Mouse (Mus musculus) cortical plate, adult 2 months (tissue): ENCODE measurements around the gene Atg13. TPM values are rescaled to one million over a fixed set of nuclear protein-coding genes. Genes with fewer than 3 reads are reported as not detected.
"Not testable (repeated sequence)": the region's sequence is repeated elsewhere in the genome, so short reads cannot be mapped to it uniquely, and the experiment has no call there.

Experiments used
- H3K27ac ChIP-seq: fragments of 200-500 bp; 2 replicates; pipeline ENCODE4 v1.5.1; 2012; ENCODE audit warnings: low read length, control low read depth, inconsistent platforms; ENCODE audit not compliant: insufficient read depth
- H3K4me1 ChIP-seq: fragments of 200-500 bp; 2 replicates; pipeline ENCODE4 v1.6.1; 2011; ENCODE audit warnings: low read length; ENCODE audit not compliant: control insufficient read depth, insufficient read depth
- H3K4me3 ChIP-seq: fragments of 200-500 bp; 2 replicates; pipeline ENCODE4 v1.5.1; 2011; ENCODE audit warnings: mild to moderate bottlenecking, low read length, control low read depth; ENCODE audit not compliant: insufficient read depth
- CTCF ChIP-seq: fragments of 200-500 bp; IDR thresholded peaks from 2 replicates; pipeline ENCODE4 v1.5.1; 2011; ENCODE audit warnings: mild to moderate bottlenecking, control low read depth, low read length; ENCODE audit not compliant: insufficient read depth; ENCODE audit errors: extremely low read depth
- POLR2A ChIP-seq: fragments of 200-500 bp; IDR thresholded peaks from 2 replicates; pipeline ENCODE4 v1.6.1; 2011; ENCODE audit warnings: mild to moderate bottlenecking, low read length, control low read depth; ENCODE audit not compliant: insufficient read depth; ENCODE audit errors: extremely low read depth
- polyA plus RNA-seq: library from polyadenylated mRNA; depleted of rRNA; stranded (reverse); fragments of >200 nt; gene quantifications from 2 replicates; pipeline ENCODE4 v1.2.3, GENCODE M21; 2012; rRNA removed

Gene Atg13
- 124 and 132 TPM in 2 replicates for polyA plus RNA-seq

- Histone ChIP-seq H3K4me3 (peak within 1 kb of the TSS; percentile 71), H3K27ac (peak within 1 kb of the TSS; percentile 42), H3K4me1 (peaks cover 5% of the 10 kb centered on the region)
- TF ChIP-seq CTCF = no peak
- peak; percentile 81 for TF ChIP-seq POLR2A
Observed at GRCm38 (mm10) chr2:91710272-91711234, at the start of gene Atg13, which contains the start of gene Harbi1. Gene Atg13, minus strand, starts transcription at chr2:91710576. Gene Harbi1, plus strand, starts transcription at chr2:91710852.

GRCm38 (mm10) chr2:91749811-91750261, 39.5 kb upstream of the Atg13 start:
- Histone ChIP-seq H3K27ac (peak overlapping the region; percentile 33; the same call in 1 of the 2 replicates), H3K4me1 (peaks cover 3% of the 10 kb centered on the region; the same call in 1 of the 2 replicates), H3K4me3 (no peak overlapping the region)
- no peak for TF ChIP-seq POLR2A
- TF ChIP-seq CTCF = no peak

- Histone ChIP-seq H3K27ac (no peak overlapping the region), H3K4me1 (peaks cover 5% of the 10 kb centered on the region; the same call in 1 of the 2 replicates), H3K4me3 (no peak overlapping the region)
- TF ChIP-seq CTCF (no peak), POLR2A (no peak)
Observed at GRCm38 (mm10) chr2:91744686-91745085, 34.3 kb upstream of the Atg13 start.

GRCm38 (mm10) chr2:91739586-91739985, 29.2 kb upstream of the Atg13 start:
- 0 out of 2 replicates have a peak overlapping the region, but pooled peaks have one; percentile 17 for H3K27ac ChIP-seq
- H3K4me1 ChIP-seq = peaks cover 10% of the 10 kb centered on the region; the same call in 1 of the 2 replicates
- TF ChIP-seq CTCF (no peak), POLR2A (no peak)
- no peak overlapping the region for H3K4me3 ChIP-seq

GRCm38 (mm10) chr2:91735221-91735620, 24.8 kb upstream of the Atg13 start:
- Histone ChIP-seq H3K27ac (no peak overlapping the region), H3K4me3 (no peak overlapping the region), H3K4me1 (peaks cover 9% of the 10 kb centered on the region; the same call in 1 of the 2 replicates)
- TF ChIP-seq POLR2A (no peak), CTCF (no peak)

GRCm38 (mm10) chr2:91729971-91730821, 19.8 kb upstream of the Atg13 start, which contains the start of gene Ambra1:
Gene Ambra1, plus strand, starts transcription at chr2:91730134.
- peaks cover 3% of the 10 kb centered on the region; the same call in 1 of the 2 replicates for H3K4me1 ChIP-seq
- TF ChIP-seq CTCF (no peak), POLR2A (peak; percentile 78)
- peak within 1 kb of the TSS; percentile 76 for H3K4me3 ChIP-seq
- H3K27ac ChIP-seq = peak within 1 kb of the TSS; percentile 71

- H3K4me1 ChIP-seq = peaks cover 2% of the 10 kb centered on the region; the same call in 1 of the 2 replicates
- TF ChIP-seq CTCF (no peak), POLR2A (no peak)
- H3K27ac ChIP-seq = no peak overlapping the region
- peak overlapping the region; percentile 76 for H3K4me3 ChIP-seq
Observed at GRCm38 (mm10) chr2:91729571-91729970, 19.2 kb upstream of the Atg13 start.

- peaks cover 1% of the 10 kb centered on the region; the same call in 1 of the 2 replicates for H3K4me1 ChIP-seq
- no peak overlapping the region for H3K4me3 ChIP-seq
- TF ChIP-seq CTCF (no peak), POLR2A (no peak)
- H3K27ac ChIP-seq = no peak overlapping the region
Observed at GRCm38 (mm10) chr2:91727011-91727410, 16.6 kb upstream of the Atg13 start.

GRCm38 (mm10) chr2:91725476-91725875, 15.1 kb upstream of the Atg13 start:
- H3K4me3 ChIP-seq, H3K4me1 ChIP-seq, H3K27ac ChIP-seq: not testable (repeated sequence)

- Histone ChIP-seq H3K4me1 (no peaks in the 10 kb centered on the region), H3K27ac (no peak overlapping the region), H3K4me3 (no peak overlapping the region)
- TF ChIP-seq CTCF = no peak
- TF ChIP-seq POLR2A = no peak
Observed at GRCm38 (mm10) chr2:91724716-91725115, 14.3 kb upstream of the Atg13 start.
